Mouse (Mus musculus) mouse embryonic stem cell (cell line): ENCODE data around the gene Mfsd4b2.
"Not testable (repeated sequence)": the region's sequence is repeated elsewhere in the genome, so short reads cannot be mapped to it uniquely, and the experiment has no call there.

Experiments used
- in situ Hi-C, 2 experiments: fragments of 300-500 bp; cut with MboI; formaldehyde crosslinking; loops; 1 replicate in 1 of 2; 3 replicates in 1 of 2; pipeline ENCODE4 v1.14.3; 2019 to 2020; ENCODE audit warnings: low sequenced_read_pairs in 2 of 2, low pct_unique_long_range_greater_than_20kb in 1 of 2, mixed read lengths in 1 of 2; ENCODE audit not compliant: unreplicated experiment in 1 of 2

The Mfsd4b2 gene

GRCm38 (mm10) chr10:39926616-39927139 is at the start of gene Mfsd4b2:
Gene Mfsd4b2, minus strand, starts transcription at chr10:39926923.
- in situ Hi-C loops = no loop called here

- in situ Hi-C loops = no loop called here
Observed at GRCm38 (mm10) chr10:39975771-39976170, 49.0 kb upstream of the Mfsd4b2 start.

GRCm38 (mm10) chr10:39974982-39975381 is 48.3 kb upstream of the Mfsd4b2 start:
- in situ Hi-C loops = no loop called here

- in situ Hi-C loops = no loop called here
Observed at GRCm38 (mm10) chr10:39967512-39967911, 40.8 kb upstream of the Mfsd4b2 start.

- in situ Hi-C loops = no loop called here
Observed at GRCm38 (mm10) chr10:39961906-39962305, 35.2 kb upstream of the Mfsd4b2 start.

- in situ Hi-C loops = no loop called here
Observed at GRCm38 (mm10) chr10:39960441-39960822, 33.7 kb upstream of the Mfsd4b2 start.

- in situ Hi-C loops = loop anchor here in 1 of 2 experiments (5.0 kb wide), 1 partner anchor 63 kb away; the partner anchor contains the start of gene Mfsd4b4
Observed at GRCm38 (mm10) chr10:39959761-39960440, 33.2 kb upstream of the Mfsd4b2 start, which contains the start of gene Mfsd4b3. Gene Mfsd4b3, minus strand, starts transcription at chr10:39960153.

GRCm38 (mm10) chr10:39958266-39958665 is 31.5 kb upstream of the Mfsd4b2 start:
- in situ Hi-C loops = loop anchor here in 1 of 2 experiments (5.0 kb wide), 1 partner anchor 61 kb away; the partner anchor contains the start of gene Mfsd4b4

GRCm38 (mm10) chr10:39956340-39956878 is 29.7 kb upstream of the Mfsd4b2 start:
- in situ Hi-C loops = loop anchor here in 1 of 2 experiments (5.0 kb wide), 1 partner anchor 59 kb away; the partner anchor contains the start of gene Mfsd4b4

GRCm38 (mm10) chr10:39955163-39955562 is 28.4 kb upstream of the Mfsd4b2 start:
- in situ Hi-C loops = loop anchor here in 1 of 2 experiments (5.0 kb wide), 1 partner anchor 58 kb away; the partner anchor contains the start of gene Mfsd4b4

- in situ Hi-C loops = no loop called here
Observed at GRCm38 (mm10) chr10:39949377-39949954, 22.7 kb upstream of the Mfsd4b2 start.

- in situ Hi-C loops = not testable (repeated sequence)
Observed at GRCm38 (mm10) chr10:39947195-39947594, 20.5 kb upstream of the Mfsd4b2 start.

GRCm38 (mm10) chr10:39936553-39936952 is 9.8 kb upstream of the Mfsd4b2 start:
- in situ Hi-C loops = loop anchor here in 1 of 2 experiments (5.0 kb wide), 1 partner anchor 94 kb away; no protein-coding TSS in a partner anchor

GRCm38 (mm10) chr10:39924556-39924955 is 2.2 kb downstream of the Mfsd4b2 start:
- in situ Hi-C loops = not testable (repeated sequence)

GRCm38 (mm10) chr10:39912616-39913015 is 14.1 kb downstream of the Mfsd4b2 start:
- in situ Hi-C loops = no loop called here

GRCm38 (mm10) chr10:39908768-39909441 is 17.8 kb downstream of the Mfsd4b2 start:
- in situ Hi-C loops = no loop called here

GRCm38 (mm10) chr10:39906799-39907658 is 19.7 kb downstream of the Mfsd4b2 start:
- in situ Hi-C loops = no loop called here

GRCm38 (mm10) chr10:39904191-39904590 is 22.5 kb downstream of the Mfsd4b2 start:
- in situ Hi-C loops = no loop called here
